ENCODE assay signal across 8 mouse cellular contexts in genomic region chr10:81294442-81294841, GRCm38 (mm10). TPM values are rescaled to one million over a fixed set of nuclear protein-coding genes. Genes with fewer than 3 reads are reported as not detected.
DNase-seq lines count a peak whose midpoint lies in the region; ATAC-seq and TF ChIP-seq lines count a peak whose summit lies in the region.

No protein-coding gene starts in this region.

- WGBS in hindbrain, postnatal 0 days: 59% methylated on average over 8 of the region's 8 CpGs
- 43% methylated on average over 8 of the region's 8 CpGs for WGBS in neural tube, embryonic 13.5 days

- H3K4me1 ChIP-seq in hindbrain, postnatal 0 days (ENCODE audit: insufficient read depth, low read length): peaks cover 15% of the 10 kb centered on the region; the same call in 1 of the 2 replicates
- H3K4me1 ChIP-seq in neural tube, embryonic 13.5 days (replicated peaks): peaks cover 49% of the 10 kb centered on the region

- H3K36me3 ChIP-seq in hindbrain, postnatal 0 days (ENCODE audit: insufficient read depth, low read length): no peaks in the 10 kb centered on the region
- H3K36me3 ChIP-seq in neural tube, embryonic 13.5 days: 0 out of 2 replicates have a peak, but pooled peaks cover 2% of the 10 kb centered on the region

- no peak for DNase-seq in layer of hippocampus, adult 2 months (ENCODE audit: low spot score in 2 of 2)
- DNase-seq in layer of hippocampus, adult 11-12 months (ENCODE audit: low spot score): no peak
- DNase-seq in cerebellum, postnatal 14 days: peak; percentile 80 to 83
- no peak for DNase-seq in hindbrain, postnatal 0 days (ENCODE audit: low spot score)
- no peak for DNase-seq in retina, postnatal 1 day
- DNase-seq in gastrocnemius, postnatal 10 days: no peak

- H3K9ac ChIP-seq in hindbrain, postnatal 0 days (replicated peaks; ENCODE audit: low read length): peak overlapping the region; percentile 79
- H3K9ac ChIP-seq in neural tube, embryonic 13.5 days: peak overlapping the region; percentile 92

- H3K27ac ChIP-seq in layer of hippocampus, adult 2 months: peak overlapping the region; percentile 97
- H3K27ac ChIP-seq in hindbrain, postnatal 0 days: 0 out of 2 replicates have a peak overlapping the region, but pooled peaks have one; percentile 8
- H3K27ac ChIP-seq in neural tube, embryonic 13.5 days (replicated peaks): no peak overlapping the region

- ATAC-seq in hindbrain, postnatal 0 days: no peak
- no peak for ATAC-seq in neural tube, embryonic 13.5 days (ENCODE audit: low read depth)
- ATAC-seq in megakaryocyte progenitor cell, adult 5-6 weeks (replicated peaks; ENCODE audit: poor library complexity): no peak

- no peak for TF ChIP-seq CTCF in layer of hippocampus, adult 2 months (conservative IDR thresholded peaks at IDR 0.05)
- no peak for TF ChIP-seq CTCF in hindbrain, postnatal 0 days (IDR thresholded peaks at IDR 0.05; ENCODE audit: low read depth)

- H3K4me2 ChIP-seq in hindbrain, postnatal 0 days (ENCODE audit: low read depth, low read length): peak overlapping the region; percentile 96
- H3K4me2 ChIP-seq in neural tube, embryonic 13.5 days: peak overlapping the region; percentile 90

- H3K4me3 ChIP-seq in layer of hippocampus, adult 2 months: peak overlapping the region; percentile 91
- H3K4me3 ChIP-seq in hindbrain, postnatal 0 days (ENCODE audit: low read length): peak overlapping the region; percentile 87
- peak overlapping the region; percentile 88 for H3K4me3 ChIP-seq in neural tube, embryonic 13.5 days

- no peaks in the 10 kb centered on the region for H3K9me3 ChIP-seq in hindbrain, postnatal 0 days (ENCODE audit: low read length)
- H3K9me3 ChIP-seq in neural tube, embryonic 13.5 days: no peaks in the 10 kb centered on the region

- no peaks in the 10 kb centered on the region for H3K27me3 ChIP-seq in hindbrain, postnatal 0 days (ENCODE audit: insufficient read depth, low read length)
- H3K27me3 ChIP-seq in neural tube, embryonic 13.5 days: peaks cover 24% of the 10 kb centered on the region

RNA-seq across cellular contexts. Expression of gene Pip5k1c, which starts 1.7 kb away (rescaled TPM):
- 100 to 1,000 TPM; 308 to 314 TPM for total RNA-seq in layer of hippocampus, adult 2 months (2021)
- 223 and 242 TPM in 2 replicates for total RNA-seq in hindbrain, postnatal 0 days (2014; rRNA removed)
- polyA plus RNA-seq in hindbrain, postnatal 0 days (2015; fragmentation: Nextera tagmentation; extraction: Ambion mirVana): 97.4 and 108 TPM in 2 replicates
- polyA plus RNA-seq in neural tube, embryonic 13.5 days (2015; fragmentation: Nextera tagmentation; extraction: Ambion mirVana): 99.3 and 102 TPM in 2 replicates
- 10 to 100 TPM; 24.0 to 30.8 TPM for total RNA-seq in gastrocnemius, postnatal 10 days (2021)
- total RNA-seq in megakaryocyte progenitor cell, adult 5-6 weeks (2015): 18.9 and 24.6 TPM in 2 replicates
- total RNA-seq in megakaryocyte progenitor cell, adult 5-6 weeks (2017): 32.4 and 37.4 TPM in 2 replicates

RNA-seq across cellular contexts. Expression of gene Tjp3, which starts 3.1 kb away (rescaled TPM):
- total RNA-seq in layer of hippocampus, adult 2 months (2021): under 1 TPM; 0.54 to 0.91 TPM
- 2.9 and 6.0 TPM in 2 replicates for total RNA-seq in hindbrain, postnatal 0 days (2014; rRNA removed)
- 3.9 and 5.2 TPM in 2 replicates for polyA plus RNA-seq in hindbrain, postnatal 0 days (2015; fragmentation: Nextera tagmentation; extraction: Ambion mirVana)
- 2.3 and 3.3 TPM in 2 replicates for polyA plus RNA-seq in neural tube, embryonic 13.5 days (2015; fragmentation: Nextera tagmentation; extraction: Ambion mirVana)
- total RNA-seq in gastrocnemius, postnatal 10 days (2021): under 1 TPM; 0.14 to 0.36 TPM
- total RNA-seq in megakaryocyte progenitor cell, adult 5-6 weeks (2015): 2.3 TPM in 2 replicates
- 3.9 and 5.2 TPM in 2 replicates for total RNA-seq in megakaryocyte progenitor cell, adult 5-6 weeks (2017)

RNA-seq across cellular contexts. Expression of gene Cactin, which starts 26.5 kb away (rescaled TPM):
- 10 to 100 TPM; 27.6 to 30.7 TPM for total RNA-seq in layer of hippocampus, adult 2 months (2021)
- 24.3 and 46.2 TPM in 2 replicates for total RNA-seq in hindbrain, postnatal 0 days (2014; rRNA removed)
- polyA plus RNA-seq in hindbrain, postnatal 0 days (2015; fragmentation: Nextera tagmentation; extraction: Ambion mirVana): 19.6 and 20.2 TPM in 2 replicates
- polyA plus RNA-seq in neural tube, embryonic 13.5 days (2015; fragmentation: Nextera tagmentation; extraction: Ambion mirVana): 32.5 and 42.5 TPM in 2 replicates
- total RNA-seq in gastrocnemius, postnatal 10 days (2021): 10 to 100 TPM; 11.0 to 14.5 TPM
- 7.1 and 7.6 TPM in 2 replicates for total RNA-seq in megakaryocyte progenitor cell, adult 5-6 weeks (2015)
- total RNA-seq in megakaryocyte progenitor cell, adult 5-6 weeks (2017): 30.8 and 32.7 TPM in 2 replicates

RNA-seq across cellular contexts. Expression of gene Apba3, which starts 27.7 kb away (rescaled TPM):
- 10 to 100 TPM; 32.6 to 37.3 TPM for total RNA-seq in layer of hippocampus, adult 2 months (2021)
- 61.0 and 63.6 TPM in 2 replicates for total RNA-seq in hindbrain, postnatal 0 days (2014; rRNA removed)
- 24.0 and 27.6 TPM in 2 replicates for polyA plus RNA-seq in hindbrain, postnatal 0 days (2015; fragmentation: Nextera tagmentation; extraction: Ambion mirVana)
- 33.7 and 36.1 TPM in 2 replicates for polyA plus RNA-seq in neural tube, embryonic 13.5 days (2015; fragmentation: Nextera tagmentation; extraction: Ambion mirVana)
- total RNA-seq in gastrocnemius, postnatal 10 days (2021): 10 to 100 TPM; 61.6 to 63.5 TPM
- 15.5 and 20.2 TPM in 2 replicates for total RNA-seq in megakaryocyte progenitor cell, adult 5-6 weeks (2015)
- 10.5 and 16.9 TPM in 2 replicates for total RNA-seq in megakaryocyte progenitor cell, adult 5-6 weeks (2017)

RNA-seq across cellular contexts. Expression of gene Mrpl54, which starts 27.7 kb away (rescaled TPM):
- total RNA-seq in layer of hippocampus, adult 2 months (2021): 10 to 100 TPM; 37.4 to 42.0 TPM
- total RNA-seq in hindbrain, postnatal 0 days (2014; rRNA removed): 106 and 113 TPM in 2 replicates
- 159 and 170 TPM in 2 replicates for polyA plus RNA-seq in hindbrain, postnatal 0 days (2015; fragmentation: Nextera tagmentation; extraction: Ambion mirVana)
- 145 and 150 TPM in 2 replicates for polyA plus RNA-seq in neural tube, embryonic 13.5 days (2015; fragmentation: Nextera tagmentation; extraction: Ambion mirVana)
- 100 to 1,000 TPM in 1 of 2 experiments, 10 to 100 TPM in 1; 93.7 to 108 TPM for total RNA-seq in gastrocnemius, postnatal 10 days (2021)
- 95.1 and 97.1 TPM in 2 replicates for total RNA-seq in megakaryocyte progenitor cell, adult 5-6 weeks (2015)
- total RNA-seq in megakaryocyte progenitor cell, adult 5-6 weeks (2017): 155 and 196 TPM in 2 replicates

Comparison
In these comparisons a context has a peak if more than half of its experiments do, and no peak if none do; other contexts are left out.
1. DNase-seq: peak in cerebellum, postnatal 14 days (2 of 2); none in layer of hippocampus, adult 2 months (0 of 2), layer of hippocampus, adult 11-12 months (single experiment), hindbrain, postnatal 0 days (single experiment), retina, postnatal 1 day (single experiment) and gastrocnemius, postnatal 10 days (single experiment).
2. Peak in every context shown above with its lines, with median percentiles within 50 percentile points of each other: H3K4me3 ChIP-seq.